Mouse (Mus musculus) cerebellum, adult 2 months (tissue): ENCODE results near the gene Rab3a. TPM values are rescaled to one million over a fixed set of nuclear protein-coding genes. Genes with fewer than 3 reads are reported as not detected.

ENCODE experiments used
- DNase-seq, 2 experiments: peaks; one replicate each; pipeline ENCODE4 v3.0.0; 2021
- H3K27ac ChIP-seq: fragments of 200-500 bp; 2 replicates; pipeline ENCODE4 v1.5.1; 2012; ENCODE audit warnings: low read length, control low read depth, inconsistent platforms; ENCODE audit not compliant: insufficient read depth
- H3K27me3 ChIP-seq: fragments of 200-500 bp; 2 replicates; pipeline ENCODE4 v1.6.1; 2012; ENCODE audit warnings: inconsistent platforms, mild to moderate bottlenecking, low read length, moderate library complexity; ENCODE audit not compliant: control insufficient read depth, insufficient read depth
- H3K4me1 ChIP-seq: fragments of 200-500 bp; 2 replicates; pipeline ENCODE4 v1.6.1; 2011; ENCODE audit warnings: low read length; ENCODE audit not compliant: control insufficient read depth, insufficient read depth
- H3K4me3 ChIP-seq: fragments of 200-500 bp; replicated peaks from 2 replicates; pipeline ENCODE3; 2011; ENCODE audit warnings: mild to moderate bottlenecking, low read depth, low read length, control low read depth; ENCODE audit not compliant: insufficient read depth
- CTCF ChIP-seq: fragments of 200-500 bp; IDR thresholded peaks from 2 replicates; pipeline ENCODE4 v1.5.1; 2011; ENCODE audit warnings: low read depth, mild to moderate bottlenecking, control low read depth, low read length, moderate library complexity, borderline replicate concordance; ENCODE audit not compliant: insufficient read depth
- POLR2A ChIP-seq: fragments of 200-500 bp; IDR thresholded peaks from 2 replicates; pipeline ENCODE4 v1.6.1; 2011; ENCODE audit warnings: low read length, control low read depth, borderline replicate concordance; ENCODE audit not compliant: insufficient read depth
- WGBS: fragments of 180-500 bp; shearing (Covaris S2); methylation state at CpG from one replicate; pipeline ENCODE4 v1.1.7; 2018; 5-methylcytosine and 5-hydroxymethylcytosine counted together
- polyA plus RNA-seq: library from polyadenylated mRNA; depleted of rRNA; stranded (reverse); fragments of >200 nt; gene quantifications from 2 replicates; pipeline ENCODE4 v1.2.3, GENCODE M21; 2012

The Rab3a gene
- polyA plus RNA-seq, 1 experiment, result 1,156 TPM

DNA sequence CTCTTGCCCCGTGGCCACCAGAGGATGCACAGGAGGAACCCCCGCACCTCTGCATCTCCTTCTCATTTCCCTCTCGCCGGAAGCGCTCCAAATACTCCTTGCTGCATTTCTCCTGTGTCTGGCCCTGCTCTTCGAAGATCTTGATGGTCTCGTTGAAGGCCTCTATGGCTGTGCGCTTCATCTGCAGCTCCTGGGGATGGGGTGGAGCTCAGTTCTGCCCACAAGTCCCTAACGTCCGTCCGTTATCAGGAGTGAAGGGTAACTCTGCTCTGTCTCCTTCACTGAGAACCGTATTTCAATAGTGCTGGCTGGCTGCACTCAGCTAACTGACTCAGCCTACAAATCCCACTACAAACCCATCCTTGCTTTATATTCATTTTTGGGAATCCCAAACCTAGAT lies 15.4 kb downstream of the Rab3a start:
- WGBS, result 89% methylated on average over 12 of the region's 12 CpGs

GRCm38 (mm10) chr8:70770748-70771147 lies 16.3 kb downstream of the Rab3a start:
- Histone ChIP-seq H3K4me3 (no peak overlapping the region), H3K27ac (no peak overlapping the region), H3K27me3 (no peaks in the 10 kb centered on the region), H3K4me1 (peaks cover 53% of the 10 kb centered on the region)
- DNase-seq, result no peak
- TF ChIP-seq CTCF (no peak), POLR2A (no peak)
- 95% methylated on average over 13 of the region's 13 CpGs for WGBS

More for the DNA sequence above, 15.4 kb downstream of the Rab3a start:
- Histone ChIP-seq H3K27me3 (no peaks in the 10 kb centered on the region), H3K4me1 (peaks cover 47% of the 10 kb centered on the region), H3K27ac (no peak overlapping the region), H3K4me3 (no peak overlapping the region)
- no peak for TF ChIP-seq CTCF
- TF ChIP-seq POLR2A, result no peak
- no peak for DNase-seq

DNA sequence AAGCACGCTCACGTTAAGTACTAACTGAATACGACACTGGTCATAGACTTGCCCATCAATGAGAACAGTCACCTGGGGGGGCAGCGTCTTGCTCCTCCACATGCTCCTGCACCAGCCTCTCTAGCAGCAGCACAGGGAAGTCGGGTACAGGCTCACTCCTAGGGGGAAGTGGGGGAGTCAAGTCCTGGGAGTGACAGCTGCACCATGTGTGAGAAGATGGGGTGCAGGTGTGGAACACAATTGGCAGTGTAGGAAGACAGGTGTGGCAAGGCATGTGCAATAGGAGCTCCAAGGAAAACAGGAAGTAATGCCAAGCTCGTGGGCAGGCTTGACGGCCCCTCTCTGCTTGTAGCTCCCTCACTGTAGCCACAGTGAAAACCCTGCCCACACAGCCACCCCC lies 16.7 kb downstream of the Rab3a start:
- H3K4me3 ChIP-seq, result no peak overlapping the region
- H3K4me1 ChIP-seq, result peaks cover 48% of the 10 kb centered on the region
- WGBS, result 82% methylated on average over 7 of the region's 7 CpGs
- no peak for TF ChIP-seq CTCF
- TF ChIP-seq POLR2A, result no peak
- H3K27ac ChIP-seq, result no peak overlapping the region
- H3K27me3 ChIP-seq, result no peaks in the 10 kb centered on the region
- DNase-seq, result no peak

DNA sequence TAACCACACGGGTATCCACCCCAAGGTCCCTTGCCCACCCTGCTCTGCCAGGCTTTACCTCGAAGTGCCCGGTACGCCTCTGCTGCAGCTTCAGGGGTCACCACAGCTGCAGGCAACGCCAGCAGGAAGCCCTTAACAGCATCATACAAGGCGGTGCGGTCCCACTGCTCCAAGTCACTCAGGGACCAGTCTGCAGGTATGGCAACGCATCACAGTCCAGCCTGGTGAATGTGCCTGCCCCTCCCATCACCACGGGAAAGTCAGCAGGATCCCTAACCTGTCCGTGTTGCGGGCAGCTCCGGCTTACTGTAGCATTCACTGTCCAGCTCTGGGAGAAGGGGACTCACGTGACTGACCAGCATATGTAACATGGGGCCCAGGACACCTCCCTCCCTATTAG lies 17.6 kb downstream of the Rab3a start:
- no peak for TF ChIP-seq CTCF
- 78% methylated on average over 13 of the region's 13 CpGs for WGBS
- H3K4me1 ChIP-seq, result peaks cover 41% of the 10 kb centered on the region

DNA sequence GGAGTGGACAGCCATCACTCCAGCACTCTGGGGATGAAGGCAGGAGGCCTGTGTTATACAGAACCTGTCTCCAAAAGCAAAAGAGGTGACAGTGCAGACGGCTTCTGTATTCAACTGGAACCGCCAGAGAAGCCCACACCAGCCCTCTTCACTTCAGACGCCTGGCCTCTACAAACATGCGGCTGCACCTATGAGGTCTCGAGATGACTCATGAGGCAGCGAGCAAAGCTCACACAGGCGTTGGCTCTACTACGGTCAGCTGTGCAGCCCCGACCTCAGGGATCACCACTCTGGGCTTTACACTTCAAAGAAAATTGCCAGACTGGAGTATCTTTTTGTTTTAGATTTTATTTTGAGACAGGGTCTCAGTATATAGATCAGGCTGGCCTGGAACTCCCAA lies 18.4 kb downstream of the Rab3a start:
- H3K27me3 ChIP-seq, result no peaks in the 10 kb centered on the region
- peak in 1 of 2 experiments; percentile 38 for DNase-seq
- no peak for TF ChIP-seq CTCF
- TF ChIP-seq POLR2A, result no peak
- 42% methylated on average over 9 of the region's 9 CpGs for WGBS
- H3K4me1 ChIP-seq, result peaks cover 39% of the 10 kb centered on the region
- H3K4me3 ChIP-seq, result no peak overlapping the region
- peak overlapping the region; percentile 9; the same call in 1 of the 2 replicates for H3K27ac ChIP-seq

More for the DNA sequence above, 17.6 kb downstream of the Rab3a start:
- no peak overlapping the region for H3K4me3 ChIP-seq
- no peaks in the 10 kb centered on the region for H3K27me3 ChIP-seq
- no peak overlapping the region for H3K27ac ChIP-seq
- peak in 1 of 2 experiments; percentile 18 for DNase-seq

DNA sequence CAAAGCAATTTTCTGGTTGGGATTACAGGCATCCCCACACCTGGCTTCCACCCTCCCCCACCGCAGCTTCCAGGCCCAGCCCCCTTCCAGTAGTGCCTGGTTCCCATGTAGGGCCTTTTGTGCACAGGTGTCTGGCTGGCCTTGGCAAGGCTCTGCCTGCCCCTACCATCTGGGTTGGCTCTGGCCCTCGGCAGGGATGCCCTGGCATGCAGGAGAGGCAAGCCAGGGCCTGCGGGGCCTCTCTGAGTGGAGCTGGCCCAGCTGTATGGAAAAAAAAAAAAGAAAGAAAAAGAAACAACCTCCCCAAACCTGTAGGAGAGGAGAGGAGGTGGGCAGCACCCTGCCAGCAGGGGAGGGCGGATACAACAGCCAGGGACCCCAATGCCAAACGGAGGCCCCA lies 18.9 kb downstream of the Rab3a start:
- no peaks in the 10 kb centered on the region for H3K27me3 ChIP-seq
- H3K4me1 ChIP-seq, result peaks cover 39% of the 10 kb centered on the region
- no peak for TF ChIP-seq POLR2A
- TF ChIP-seq CTCF, result no peak
- DNase-seq, result peak; percentile 79 to 87
- peak overlapping the region; percentile 62 for H3K27ac ChIP-seq
- peak overlapping the region; percentile 5 for H3K4me3 ChIP-seq
- WGBS, result 11% methylated on average over 5 of the region's 5 CpGs

- Histone ChIP-seq H3K4me3 (peak overlapping the region; percentile 9), H3K4me1 (peaks cover 39% of the 10 kb centered on the region)
- TF ChIP-seq CTCF (no peak), POLR2A (no peak)
These were observed 19.4 kb downstream of the Rab3a start for GRCm38 (mm10) chr8:70773833-70774232.

DNA sequence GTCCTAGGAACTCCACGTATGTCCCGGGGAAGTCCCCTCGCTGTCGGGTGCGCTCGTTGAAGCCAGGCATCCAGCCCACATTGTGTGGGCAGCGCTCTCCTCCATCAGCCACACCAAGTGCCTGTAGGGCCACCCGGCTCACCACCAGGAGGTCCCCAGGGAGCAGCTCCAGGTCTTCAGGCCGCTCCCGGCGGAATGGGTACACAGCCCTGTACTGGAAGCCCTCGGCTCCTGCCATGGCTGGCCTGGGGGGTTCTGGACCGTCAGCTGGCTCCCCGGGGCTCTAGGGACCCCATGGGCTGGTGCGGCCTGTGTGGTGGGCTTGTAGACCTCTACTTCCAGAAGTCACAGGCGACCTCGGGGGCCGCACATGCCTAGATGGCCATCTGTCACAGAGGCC lies 20.3 kb downstream of the Rab3a start:
- TF ChIP-seq POLR2A, result no peak
- TF ChIP-seq CTCF, result no peak
- DNase-seq, result no peak
- H3K27ac ChIP-seq, result peak overlapping the region; percentile 74
- peaks cover 39% of the 10 kb centered on the region for H3K4me1 ChIP-seq
- 51% methylated on average over 18 of the region's 18 CpGs for WGBS
- H3K27me3 ChIP-seq, result no peaks in the 10 kb centered on the region
- H3K4me3 ChIP-seq, result peak overlapping the region; percentile 74

More at GRCm38 (mm10) chr8:70773833-70774232, 19.4 kb downstream of the Rab3a start:
- WGBS, result 1% methylated on average over 9 of the region's 9 CpGs
- DNase-seq, result peak; percentile 81 to 85
- Histone ChIP-seq H3K27ac (peak overlapping the region; percentile 62), H3K27me3 (no peaks in the 10 kb centered on the region)
